In genomic region chr13:76109069-76109824, GRCm38 (mm10) we compare ENCODE assay signal across 27 mouse cellular contexts. TPM values are rescaled to one million over a fixed set of nuclear protein-coding genes. Genes with fewer than 3 reads are reported as not detected.
"Had no signal": no experiment of that assay in that cellular context is flagged by ENCODE, and none has a peak within 500 bp of the region (broad histone marks: within the 10 kb centered on the region; RNA-seq: fewer than 3 reads in every experiment).

No protein-coding gene starts in this region.

- H3K4me1 ChIP-seq: heart, embryonic 13.5 days; heart, embryonic 15.5 days; hindbrain, embryonic 13.5 days; hindbrain, embryonic 15.5 days; kidney, embryonic 15.5 days; limb, embryonic 13.5 days; limb, embryonic 15.5 days had no signal

- H3K9ac ChIP-seq: heart, embryonic 13.5 days; heart, embryonic 15.5 days; hindbrain, embryonic 13.5 days; hindbrain, embryonic 15.5 days; kidney, embryonic 15.5 days; limb, embryonic 13.5 days; limb, embryonic 15.5 days had no signal

- ATAC-seq: hindbrain, postnatal 0 days; intestine, embryonic 16.5 days had no signal

- H3K4me3 ChIP-seq: gastrocnemius, adult 2 months; heart, adult 2 months; heart, embryonic 13.5 days; heart, embryonic 15.5 days; hindbrain, embryonic 13.5 days; hindbrain, embryonic 15.5 days; kidney, embryonic 15.5 days; limb, embryonic 13.5 days; limb, embryonic 15.5 days had no signal

- H3K27me3 ChIP-seq: heart, embryonic 13.5 days; heart, embryonic 15.5 days; hindbrain, embryonic 13.5 days; hindbrain, embryonic 15.5 days; kidney, embryonic 15.5 days; limb, embryonic 13.5 days; limb, embryonic 15.5 days had no signal

- DNase-seq: gastrocnemius, adult 2 months; gastrocnemius, postnatal 10 days; gastrocnemius, postnatal 25 days; heart, adult 11 months; heart, adult 2 months; heart, postnatal 14 days; heart, postnatal 36 days; kidney, adult 11 months; kidney, adult 2 months; kidney, adult 9 months; kidney, postnatal 14 days; kidney, postnatal 36 days; layer of hippocampus, adult 9-11 months; layer of hippocampus, postnatal 36 days; left cerebral cortex, postnatal 4 days had no signal

- H3K27ac ChIP-seq: gastrocnemius, adult 2 months; heart, adult 2 months; heart, embryonic 13.5 days; heart, embryonic 15.5 days; hindbrain, embryonic 13.5 days; hindbrain, embryonic 15.5 days; hindbrain, postnatal 0 days; kidney, embryonic 15.5 days; kidney, postnatal 0 days; limb, embryonic 13.5 days; limb, embryonic 15.5 days had no signal

- H3K4me2 ChIP-seq: heart, embryonic 11.5 days; heart, embryonic 13.5 days; heart, embryonic 15.5 days; hindbrain, embryonic 13.5 days; hindbrain, embryonic 15.5 days; kidney, embryonic 15.5 days; limb, embryonic 13.5 days; limb, embryonic 15.5 days had no signal

- H3K9me3 ChIP-seq: heart, embryonic 13.5 days; heart, embryonic 15.5 days; hindbrain, embryonic 13.5 days; hindbrain, embryonic 15.5 days; kidney, embryonic 15.5 days; limb, embryonic 13.5 days; limb, embryonic 15.5 days had no signal

RNA-seq across cellular contexts. Expression of gene Gpr150, which starts 52.5 kb away (rescaled TPM):
- total RNA-seq: gastrocnemius, adult 2 months; gastrocnemius, postnatal 10 days; gastrocnemius, postnatal 25 days; heart, adult 2 months; heart, postnatal 14 days had no signal
- polyA plus RNA-seq: gonadal fat pad, adult 2 months; heart, adult 2 months; heart, embryonic 13.5 days; heart, embryonic 15.5 days; limb, embryonic 13.5 days had no signal
